In the genomic region with DNA sequence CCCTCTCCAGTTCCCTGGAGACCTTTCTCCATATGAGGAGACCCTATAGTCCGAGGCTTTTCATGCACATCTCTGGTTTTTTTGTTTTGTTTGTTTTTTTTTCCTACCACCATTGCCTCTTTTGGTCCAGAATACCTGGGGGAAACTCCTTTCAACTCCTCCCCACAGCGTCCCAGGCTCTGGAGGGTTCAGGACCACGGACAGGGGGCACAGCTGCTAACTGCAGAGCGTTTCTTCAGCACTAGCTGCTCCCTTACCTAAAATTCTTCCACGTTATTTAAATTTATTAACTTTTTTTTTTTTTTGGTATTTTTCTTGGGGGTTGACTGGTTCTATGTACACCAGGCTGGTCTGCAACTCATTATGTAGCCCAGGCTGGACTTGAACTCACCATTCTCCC, we compare ENCODE assay signal across 14 mouse cellular contexts. TPM values are rescaled to one million over a fixed set of nuclear protein-coding genes. Genes with fewer than 3 reads are reported as not detected.
A peak's percentile ranks its signal among the peaks of the same experiment; 100 is the strongest.
DNase-seq lines count a peak whose midpoint lies in the region; ATAC-seq and TF ChIP-seq lines count a peak whose summit lies in the region.
"Had no signal": no experiment of that assay in that cellular context is flagged by ENCODE, and none has a peak within 500 bp of the region (broad histone marks: within the 10 kb centered on the region; RNA-seq: fewer than 3 reads in every experiment).

No protein-coding gene starts in this region.

- H3K4me1 ChIP-seq in kidney, postnatal 0 days (replicated peaks; ENCODE audit: insufficient read depth, low read length): no peaks in the 10 kb centered on the region
- H3K4me1 ChIP-seq in MEL (ENCODE audit: control insufficient read depth in 1 of 2, insufficient read depth in 2 of 2, low read length in 2 of 2): no peaks in the 10 kb centered on the region
- no peaks in the 10 kb centered on the region for H3K4me1 ChIP-seq in embryonic facial prominence, embryonic 14.5 days (ENCODE audit: control insufficient read depth, insufficient read depth, low read length)
- H3K4me1 ChIP-seq: embryonic facial prominence, embryonic 12.5 days had no signal

- no peaks in the 10 kb centered on the region for H3K36me3 ChIP-seq in kidney, postnatal 0 days (ENCODE audit: insufficient read depth, low read length)
- H3K36me3 ChIP-seq in MEL (ENCODE audit: control insufficient read depth in 1 of 2, insufficient read depth in 2 of 2, low read length in 2 of 2): no peaks in the 10 kb centered on the region
- no peaks in the 10 kb centered on the region for H3K36me3 ChIP-seq in embryonic facial prominence, embryonic 14.5 days (ENCODE audit: control insufficient read depth, insufficient read depth, low read length)
- H3K36me3 ChIP-seq: embryonic facial prominence, embryonic 12.5 days; stomach, embryonic 15.5 days had no signal

- TF ChIP-seq RAD21 in MEL (IDR thresholded peaks at IDR 0.05; ENCODE audit: low read depth, low read length): no peak

- H3K4me3 ChIP-seq in kidney, postnatal 0 days (replicated peaks; ENCODE audit: low read depth, low read length): no peak overlapping the region
- no peak overlapping the region for H3K4me3 ChIP-seq in MEL (ENCODE audit: control insufficient read depth in 1 of 2, insufficient read depth in 1 of 2, low read depth in 2 of 2, low read length in 2 of 2)
- no peak overlapping the region for H3K4me3 ChIP-seq in embryonic facial prominence, embryonic 14.5 days (ENCODE audit: low read depth, low read length)
- H3K4me3 ChIP-seq: embryonic facial prominence, embryonic 12.5 days; stomach, embryonic 15.5 days had no signal

- TF ChIP-seq POLR2A in MEL (IDR thresholded peaks at IDR 0.05; ENCODE audit: control insufficient read depth in 1 of 2, insufficient read depth in 1 of 2, low read depth in 1 of 2, low read length in 2 of 2, poor library complexity in 1 of 2): no peak

- no peak overlapping the region for H3K27ac ChIP-seq in kidney, postnatal 0 days
- H3K27ac ChIP-seq in MEL (ENCODE audit: control insufficient read depth, low read depth, low read length): no peak overlapping the region
- H3K27ac ChIP-seq in embryonic facial prominence, embryonic 14.5 days (replicated peaks; ENCODE audit: low read depth, low read length): no peak overlapping the region
- H3K27ac ChIP-seq: embryonic facial prominence, embryonic 12.5 days; stomach, embryonic 15.5 days had no signal

- WGBS in kidney, postnatal 0 days: 4% methylated on average over 5 of the region's 5 CpGs
- 5% methylated on average over 5 of the region's 5 CpGs for WGBS in embryonic facial prominence, embryonic 14.5 days

- TF ChIP-seq CTCF in kidney, postnatal 0 days (IDR thresholded peaks at IDR 0.05; ENCODE audit: low read depth): no peak
- no peak for TF ChIP-seq CTCF in MEL (IDR thresholded peaks at IDR 0.05 in 2 of 3, conservative IDR thresholded peaks at IDR 0.05 in 1 of 3; ENCODE audit: control insufficient read depth in 1 of 3, insufficient read depth in 1 of 3, low read depth in 2 of 3, low read length in 3 of 3, poor library complexity in 1 of 3, severe bottlenecking in 1 of 3)

- DNase-seq in kidney, postnatal 0 days (ENCODE audit: low spot score): peak; percentile 43
- no peak for DNase-seq in kidney, adult 18-20 months
- DNase-seq in 3T3-L1 (ENCODE audit: low read depth, low spot score): peak; percentile 31
- peak; percentile 54 for DNase-seq in MEL (ENCODE audit: low read depth, low spot score)
- DNase-seq in embryonic facial prominence, embryonic 14.5 days (ENCODE audit: low spot score): peak; percentile 47
- DNase-seq in cerebellum, postnatal 14 days: no peak
- DNase-seq: kidney, adult 11 months; right cerebral cortex, adult 18-20 months had no signal

- ATAC-seq in kidney, postnatal 0 days (replicated peaks; ENCODE audit: low FRiP score, low read depth): no peak
- ATAC-seq in embryonic facial prominence, embryonic 14.5 days (ENCODE audit: low read depth): no peak
- ATAC-seq in activated CD4-positive, CD25-positive, alpha-beta regulatory T cell, adult 4 months: no peak

- H3K9ac ChIP-seq in kidney, postnatal 0 days (ENCODE audit: low read depth, low read length): no peak overlapping the region
- H3K9ac ChIP-seq in MEL (ENCODE audit: control insufficient read depth, low read depth, low read length, poor library complexity, severe bottlenecking): no peak overlapping the region
- H3K9ac ChIP-seq in embryonic facial prominence, embryonic 14.5 days (ENCODE audit: low read depth, low read length): no peak overlapping the region
- H3K9ac ChIP-seq: embryonic facial prominence, embryonic 12.5 days; stomach, embryonic 15.5 days had no signal

- no peaks in the 10 kb centered on the region for H3K27me3 ChIP-seq in kidney, postnatal 0 days (ENCODE audit: insufficient read depth, low read length)
- H3K27me3 ChIP-seq in MEL (ENCODE audit: control insufficient read depth in 1 of 2, insufficient read depth in 2 of 2, low read length in 2 of 2): no peaks in the 10 kb centered on the region
- H3K27me3 ChIP-seq in embryonic facial prominence, embryonic 14.5 days (replicated peaks; ENCODE audit: control insufficient read depth, insufficient read depth, low read length): no peaks in the 10 kb centered on the region
- H3K27me3 ChIP-seq: embryonic facial prominence, embryonic 12.5 days; stomach, embryonic 15.5 days had no signal

- no peaks in the 10 kb centered on the region; the same call in 1 of the 2 replicates for H3K79me2 ChIP-seq in MEL (ENCODE audit: control insufficient read depth, insufficient read depth, low read length, poor library complexity)

- no peak for TF ChIP-seq EP300 in MEL (IDR thresholded peaks at IDR 0.05; ENCODE audit: low read depth in 1 of 2, low read length in 2 of 2)

- H3K4me2 ChIP-seq in kidney, postnatal 0 days (ENCODE audit: low read length): no peak overlapping the region
- no peak overlapping the region for H3K4me2 ChIP-seq in embryonic facial prominence, embryonic 14.5 days (ENCODE audit: low read depth, low read length)
- H3K4me2 ChIP-seq: embryonic facial prominence, embryonic 12.5 days; heart, embryonic 11.5 days; stomach, embryonic 15.5 days had no signal

- H3K9me3 ChIP-seq in kidney, postnatal 0 days (replicated peaks; ENCODE audit: low read length): no peaks in the 10 kb centered on the region
- no peaks in the 10 kb centered on the region for H3K9me3 ChIP-seq in MEL (replicated peaks; ENCODE audit: insufficient read depth, low read length)
- H3K9me3 ChIP-seq in embryonic facial prominence, embryonic 14.5 days (ENCODE audit: control insufficient read depth, low read length): peaks cover 4% of the 10 kb centered on the region; the same call in 1 of the 2 replicates
- H3K9me3 ChIP-seq: stomach, embryonic 15.5 days had no signal

TF ChIP-seq in MEL, 35 proteins besides CTCF, POLR2A, EP300 and RAD21:
- TF ChIP-seq SIN3A (IDR thresholded peaks at IDR 0.05; ENCODE audit: low read length): peak; percentile 83
- TF ChIP-seq MEF2A (IDR thresholded peaks at IDR 0.05; ENCODE audit: extremely low read depth, insufficient replicate concordance, low read depth, low read length, poor library complexity, severe bottlenecking): no peak

RNA-seq across cellular contexts. Expression of gene Ifnl2, which starts 4.7 kb away (rescaled TPM):
- not detected in 2 replicates for polyA plus RNA-seq in kidney, postnatal 0 days (2015; fragmentation: Nextera tagmentation; extraction: Ambion mirVana)
- total RNA-seq in MEL (2012; rRNA removed): not detected in 2 replicates
- not detected for polyA plus RNA-seq in MEL (2012; ENCODE audit: insufficient read depth in 1 of 2, insufficient read length in 2 of 2, low read depth in 1 of 2, low replicate concordance in 2 of 2, missing spikeins in 1 of 2)
- not detected in 2 replicates for polyA plus RNA-seq in embryonic facial prominence, embryonic 14.5 days (2014; fragmentation: Nextera tagmentation; extraction: Ambion mirVana)
- polyA plus RNA-seq in activated CD4-positive, CD25-positive, alpha-beta regulatory T cell, adult 4 months (2017; shearing (Covaris generic)): not detected
- total RNA-seq: monocyte, adult 5-6 weeks had no signal
- polyA plus RNA-seq: embryonic facial prominence, embryonic 12.5 days; heart, embryonic 11.5 days; lung, embryonic 16.5 days; stomach, embryonic 15.5 days had no signal

RNA-seq across cellular contexts. Expression of gene Ifnl3, which starts 17.1 kb away (rescaled TPM):
- polyA plus RNA-seq in kidney, postnatal 0 days (2015; fragmentation: Nextera tagmentation; extraction: Ambion mirVana): not detected in 2 replicates
- not detected in 2 replicates for total RNA-seq in MEL (2012; rRNA removed)
- polyA plus RNA-seq in MEL (2012; ENCODE audit: insufficient read depth in 1 of 2, insufficient read length in 2 of 2, low read depth in 1 of 2, low replicate concordance in 2 of 2, missing spikeins in 1 of 2): not detected
- polyA plus RNA-seq in embryonic facial prominence, embryonic 14.5 days (2014; fragmentation: Nextera tagmentation; extraction: Ambion mirVana): not detected in 2 replicates
- polyA plus RNA-seq in activated CD4-positive, CD25-positive, alpha-beta regulatory T cell, adult 4 months (2017; shearing (Covaris generic)): not detected
- total RNA-seq: monocyte, adult 5-6 weeks had no signal
- polyA plus RNA-seq: embryonic facial prominence, embryonic 12.5 days; heart, embryonic 11.5 days; lung, embryonic 16.5 days; stomach, embryonic 15.5 days had no signal

RNA-seq across cellular contexts. Expression of gene Sycn, which starts 35.1 kb away (rescaled TPM):
- 0.27 and 0.45 TPM in 2 replicates for polyA plus RNA-seq in kidney, postnatal 0 days (2015; fragmentation: Nextera tagmentation; extraction: Ambion mirVana)
- total RNA-seq in MEL (2012; rRNA removed): not detected in 2 replicates
- not detected for polyA plus RNA-seq in MEL (2012; ENCODE audit: insufficient read depth in 1 of 2, insufficient read length in 2 of 2, low read depth in 1 of 2, low replicate concordance in 2 of 2, missing spikeins in 1 of 2)
- polyA plus RNA-seq in embryonic facial prominence, embryonic 14.5 days (2014; fragmentation: Nextera tagmentation; extraction: Ambion mirVana): not detected in 2 replicates
- not detected for polyA plus RNA-seq in activated CD4-positive, CD25-positive, alpha-beta regulatory T cell, adult 4 months (2017; shearing (Covaris generic))
- total RNA-seq: monocyte, adult 5-6 weeks had no signal
- polyA plus RNA-seq: embryonic facial prominence, embryonic 12.5 days; heart, embryonic 11.5 days; lung, embryonic 16.5 days had no signal

RNA-seq across cellular contexts. Expression of gene Nccrp1, which starts 41.5 kb away (rescaled TPM):
- polyA plus RNA-seq in kidney, postnatal 0 days (2015; fragmentation: Nextera tagmentation; extraction: Ambion mirVana): 5.5 and 7.3 TPM in 2 replicates
- total RNA-seq in MEL (2012; rRNA removed): not detected in 2 replicates
- polyA plus RNA-seq in MEL (2012; ENCODE audit: insufficient read depth in 1 of 2, insufficient read length in 2 of 2, low read depth in 1 of 2, low replicate concordance in 2 of 2, missing spikeins in 1 of 2): not detected
- polyA plus RNA-seq in embryonic facial prominence, embryonic 14.5 days (2014; fragmentation: Nextera tagmentation; extraction: Ambion mirVana): 0.17 and 0.43 TPM in 2 replicates
- not detected for polyA plus RNA-seq in activated CD4-positive, CD25-positive, alpha-beta regulatory T cell, adult 4 months (2017; shearing (Covaris generic))
- total RNA-seq: monocyte, adult 5-6 weeks had no signal
- polyA plus RNA-seq: embryonic facial prominence, embryonic 12.5 days; heart, embryonic 11.5 days; lung, embryonic 16.5 days had no signal

RNA-seq across cellular contexts. Expression of gene Lrfn1, which starts 53.8 kb away (rescaled TPM):
- 2.1 and 2.8 TPM in 2 replicates for polyA plus RNA-seq in kidney, postnatal 0 days (2015; fragmentation: Nextera tagmentation; extraction: Ambion mirVana)
- total RNA-seq in MEL (2012; rRNA removed): 1.2 and 1.9 TPM in 2 replicates
- polyA plus RNA-seq in MEL (2012; ENCODE audit: insufficient read depth in 1 of 2, insufficient read length in 2 of 2, low read depth in 1 of 2, low replicate concordance in 2 of 2, missing spikeins in 1 of 2): 1 to 10 TPM in 1 of 2 experiments, not detected in 1; 5.8 TPM
- polyA plus RNA-seq in embryonic facial prominence, embryonic 14.5 days (2014; fragmentation: Nextera tagmentation; extraction: Ambion mirVana): 4.0 and 6.7 TPM in 2 replicates
- polyA plus RNA-seq in activated CD4-positive, CD25-positive, alpha-beta regulatory T cell, adult 4 months (2017; shearing (Covaris generic)): not detected

Comparison
In these comparisons a context has a peak if more than half of its experiments do, and no peak if none do; other contexts are left out.
1. DNase-seq: peak in kidney, postnatal 0 days (single experiment), 3T3-L1 (single experiment), MEL (single experiment) and embryonic facial prominence, embryonic 14.5 days (single experiment); none in kidney, adult 18-20 months (single experiment) and cerebellum, postnatal 14 days (0 of 2).